Mouse (Mus musculus): ENCODE data around the gene Usp2. TPM values are rescaled to one million over a fixed set of nuclear protein-coding genes. Genes with fewer than 3 reads are reported as not detected.

Gene Usp2
- total and polyA plus RNA-seq, 3 experiments: 2.1 to 2.3 (median 2.2) TPM

DNA sequence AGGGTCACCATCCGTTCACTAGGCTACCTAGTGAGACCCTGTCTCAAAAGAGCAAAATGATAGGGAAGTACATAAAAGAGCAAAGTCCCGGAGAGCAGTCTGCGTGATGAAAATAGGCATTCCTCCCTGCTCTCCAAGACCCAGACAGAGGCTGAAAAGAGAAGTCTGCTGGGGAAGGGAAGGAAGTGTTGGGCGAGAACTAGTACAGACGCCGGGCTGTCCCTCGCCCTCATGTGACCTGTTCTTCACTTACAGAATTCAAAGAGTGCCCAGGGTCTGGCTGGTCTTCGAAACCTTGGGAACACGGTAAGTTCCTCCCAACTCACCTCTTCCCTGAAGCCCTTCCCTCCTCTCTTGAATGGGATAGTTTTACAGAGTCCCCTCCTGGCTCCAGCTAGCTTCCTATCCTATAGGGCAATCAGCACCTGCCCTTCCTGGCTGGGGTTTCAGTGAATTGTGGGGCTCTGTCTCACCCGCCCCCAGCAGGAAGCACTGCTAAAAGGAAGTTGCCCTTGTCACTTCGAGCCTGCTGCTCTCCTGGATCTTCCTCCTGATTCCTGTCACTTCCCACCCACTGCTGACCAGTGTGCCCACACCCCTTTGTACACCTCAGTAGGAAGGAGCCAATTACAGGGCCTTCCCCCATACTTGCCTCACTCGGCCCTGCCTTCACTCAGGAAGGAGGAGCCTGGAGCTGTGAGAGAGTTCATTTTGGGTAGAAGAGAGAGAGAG, 22.2 kb downstream of the Usp2 start:
- Histone ChIP-seq H3K4me1 (ENCODE audit: control insufficient read depth in 1 of 2, insufficient read depth in 2 of 2) (peaks cover 19 to 66% of the 10 kb centered on the region in 2 experiments), H3K36me3 (replicated peaks in 1 of 2; ENCODE audit: control insufficient read depth in 1 of 2, insufficient read depth in 1 of 2, low read length in 1 of 2) (peaks cover 3 to 19% of the 10 kb centered on the region in 2 experiments), H3K79me2 (replicated peaks; ENCODE audit: control insufficient read depth, extremely low read depth, insufficient read depth, poor library complexity, severe bottlenecking) (no peaks in the 10 kb centered on the region), H3K9ac (ENCODE audit: insufficient read depth, low read depth) (no peak overlapping the region), H3K9me3 (replicated peaks; ENCODE audit: low read length) (no peaks in the 10 kb centered on the region), H3K4me3 (replicated peaks in 1 of 3; ENCODE audit: low read depth in 2 of 3, low read length in 2 of 3, poor library complexity in 1 of 3) (peak overlapping the region in 1 of 3 experiments; percentile 8), H3K4me2 (ENCODE audit: insufficient read depth, low read depth, poor library complexity, severe bottlenecking) (peak overlapping the region; percentile 8), H3K27ac (ENCODE audit: insufficient read depth, low read depth) (peak overlapping the region; percentile 3; the same call in 1 of the 2 replicates), H3K27me3 (replicated peaks) (peaks cover 26% of the 10 kb centered on the region)
- TF ChIP-seq ELF1 (IDR thresholded peaks at IDR 0.05; ENCODE audit: low read depth, low read length): 0 out of 2 replicates have a peak, but pooled peaks have one; percentile 24
- TF ChIP-seq UBTF (IDR thresholded peaks at IDR 0.05; ENCODE audit: low read depth, low read length): no peak
- TF ChIP-seq MAX (IDR thresholded peaks at IDR 0.05; ENCODE audit: low read length): no peak
- TF ChIP-seq MAZ (IDR thresholded peaks at IDR 0.05; ENCODE audit: low read depth, low read length): 0 out of 2 replicates have a peak, but pooled peaks have one; percentile 44
- TF ChIP-seq MYC (IDR thresholded peaks at IDR 0.05; ENCODE audit: low read depth, low read length): no peak
- no peak for TF ChIP-seq ZNF384 (IDR thresholded peaks at IDR 0.05; ENCODE audit: low read depth, low read length)
- dilution Hi-C loops (cut with MboI; ENCODE audit: extremely low pct_ligation_motif_present, extremely low pct_unique_long_range_greater_than_20kb, low sequenced_read_pairs) (no loop called here), in situ Hi-C loops (cut with MboI; ENCODE audit: low pct_ligation_motif_present, low pct_unique_long_range_greater_than_20kb, low sequenced_read_pairs) (no loop called here)
- peak; percentile 37 for DNase-seq (ENCODE audit: extremely low read depth)

DNA sequence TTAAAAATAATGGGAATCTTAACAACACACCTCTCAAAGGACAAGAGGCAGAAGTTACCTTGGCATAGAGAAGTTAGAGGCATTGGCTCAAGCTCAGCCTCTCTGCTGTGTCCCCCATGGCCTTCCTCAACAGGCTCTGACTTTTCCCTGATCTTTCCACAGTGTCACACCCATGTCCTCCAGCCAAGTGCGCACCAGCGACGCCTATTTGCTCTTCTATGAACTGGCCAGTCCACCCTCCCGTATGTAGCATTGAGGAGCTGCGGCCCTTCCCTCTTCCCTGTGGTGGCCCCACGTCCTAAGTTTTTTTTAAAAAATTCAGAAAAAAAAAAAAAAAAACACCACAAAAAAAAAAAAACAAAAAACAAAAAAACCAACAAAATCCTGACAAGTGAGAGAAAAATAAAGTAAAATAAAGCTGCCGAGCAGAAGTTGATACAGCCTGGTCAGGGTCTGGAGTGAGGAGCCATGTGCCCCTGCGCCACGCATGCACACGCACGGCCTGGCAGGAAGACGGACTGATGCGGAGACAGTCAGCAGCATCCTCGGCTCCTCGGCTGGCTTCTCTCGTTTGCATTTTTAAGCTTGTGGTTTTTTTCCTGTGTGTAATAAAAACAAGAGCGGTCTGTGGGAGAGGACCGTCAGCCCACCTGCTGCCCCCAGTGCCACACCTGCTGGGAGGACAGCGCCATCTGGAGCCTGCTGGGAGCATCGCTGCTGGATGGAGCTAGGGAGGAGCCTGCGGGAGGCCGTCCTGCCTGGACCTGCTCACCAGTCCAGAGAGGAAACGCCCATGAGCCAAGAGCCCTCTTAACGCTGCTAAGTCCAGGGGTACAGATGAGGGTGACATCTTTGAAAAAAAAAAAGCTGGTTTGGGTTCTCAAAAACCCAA, 27.0 kb downstream of the Usp2 start:
- H3K27me3 ChIP-seq (replicated peaks): no peaks in the 10 kb centered on the region
- DNase-seq (ENCODE audit: extremely low read depth): peak; percentile 84
- dilution Hi-C loops (cut with MboI; ENCODE audit: extremely low pct_ligation_motif_present, extremely low pct_unique_long_range_greater_than_20kb, low sequenced_read_pairs): no loop called here
- H3K4me1 ChIP-seq (ENCODE audit: control insufficient read depth in 1 of 2, insufficient read depth in 2 of 2): peaks cover 8 to 36% of the 10 kb centered on the region in 2 experiments
- no peaks in the 10 kb centered on the region for H3K79me2 ChIP-seq (replicated peaks; ENCODE audit: control insufficient read depth, extremely low read depth, insufficient read depth, poor library complexity, severe bottlenecking)
- in situ Hi-C loops (cut with MboI; ENCODE audit: low pct_ligation_motif_present, low pct_unique_long_range_greater_than_20kb, low sequenced_read_pairs): no loop called here
- H3K27ac ChIP-seq (ENCODE audit: insufficient read depth, low read depth): no peak overlapping the region
- no peak overlapping the region for H3K9ac ChIP-seq (ENCODE audit: insufficient read depth, low read depth)
- no peak overlapping the region for H3K4me2 ChIP-seq (ENCODE audit: insufficient read depth, low read depth, poor library complexity, severe bottlenecking)
- no peak overlapping the region for H3K4me3 ChIP-seq (replicated peaks in 1 of 3; ENCODE audit: low read depth in 2 of 3, low read length in 2 of 3, poor library complexity in 1 of 3)
- no peaks in the 10 kb centered on the region for H3K9me3 ChIP-seq (replicated peaks; ENCODE audit: low read length)
- H3K36me3 ChIP-seq (replicated peaks in 1 of 2; ENCODE audit: control insufficient read depth in 1 of 2, insufficient read depth in 1 of 2, low read length in 1 of 2): peaks cover 3 to 35% of the 10 kb centered on the region in 2 experiments
- peak; percentile 33; the same call in 1 of the 2 replicates for TF ChIP-seq MXI1 (IDR thresholded peaks at IDR 0.05; ENCODE audit: low read depth, low read length)
- TF ChIP-seq PAX5 (IDR thresholded peaks at IDR 0.05; ENCODE audit: low read length): no peak
- TF ChIP-seq RCOR1 (conservative IDR thresholded peaks at IDR 0.05; ENCODE audit: low read depth, low read length): no peak
- no peak; the same call in 1 of the 2 replicates for TF ChIP-seq UBTF (IDR thresholded peaks at IDR 0.05; ENCODE audit: low read depth, low read length)
- no peak for TF ChIP-seq MAZ (IDR thresholded peaks at IDR 0.05; ENCODE audit: low read depth, low read length)
- no peak for TF ChIP-seq GABPA (IDR thresholded peaks at IDR 0.05; ENCODE audit: insufficient replicate concordance, low read depth, low read length)
- TF ChIP-seq JUN (IDR thresholded peaks at IDR 0.05; ENCODE audit: insufficient read depth, low read depth, low read length): no peak
- TF ChIP-seq MAFK (IDR thresholded peaks at IDR 0.05; ENCODE audit: insufficient replicate concordance, low read length): 0 out of 2 replicates have a peak, but pooled peaks have one; percentile 21
- TF ChIP-seq ZNF384 (IDR thresholded peaks at IDR 0.05; ENCODE audit: low read depth, low read length): peak; percentile 71
- TF ChIP-seq CHD1 (IDR thresholded peaks at IDR 0.05; ENCODE audit: low read depth, low read length): no peak
- peak; percentile 43; the same call in 1 of the 2 replicates for TF ChIP-seq MYC (IDR thresholded peaks at IDR 0.05; ENCODE audit: low read depth, low read length)
- no peak for TF ChIP-seq USF2 (conservative IDR thresholded peaks at IDR 0.05; ENCODE audit: low read depth, low read length)
- peak; percentile 88 for TF ChIP-seq TCF12 (IDR thresholded peaks at IDR 0.05; ENCODE audit: low read depth, low read length)
- TF ChIP-seq ZKSCAN1 (IDR thresholded peaks at IDR 0.05; ENCODE audit: borderline replicate concordance, low read depth, low read length): no peak
- TF ChIP-seq CTCF (conservative IDR thresholded peaks at IDR 0.05 in 1 of 2, IDR thresholded peaks at IDR 0.05 in 1 of 2; ENCODE audit: low read depth in 2 of 2, low read length in 2 of 2): peak; percentile 83 to 98
- no peak for TF ChIP-seq MAX (IDR thresholded peaks at IDR 0.05; ENCODE audit: low read length)
- 0 out of 2 replicates have a peak, but pooled peaks have one; percentile 41 for TF ChIP-seq ELF1 (IDR thresholded peaks at IDR 0.05; ENCODE audit: low read depth, low read length)
- no peak for TF ChIP-seq NRF1 (IDR thresholded peaks at IDR 0.05; ENCODE audit: low read depth, low read length)
- TF ChIP-seq USF1 (IDR thresholded peaks at IDR 0.05; ENCODE audit: low read depth, low read length): no peak
- 0 out of 2 replicates have a peak, but pooled peaks have one; percentile 3 for TF ChIP-seq SIN3A (IDR thresholded peaks at IDR 0.05; ENCODE audit: low read length)
- TF ChIP-seq HCFC1 (IDR thresholded peaks at IDR 0.05; ENCODE audit: low read depth, low read length): no peak
- peak; percentile 34; the same call in 1 of the 2 replicates for TF ChIP-seq EP300 (IDR thresholded peaks at IDR 0.05; ENCODE audit: low read length)
- TF ChIP-seq IRF4 (IDR thresholded peaks at IDR 0.05; ENCODE audit: low read depth, low read length): peak; percentile 66; the same call in 1 of the 2 replicates
- peak; percentile 42 for TF ChIP-seq BHLHE40 (IDR thresholded peaks at IDR 0.05; ENCODE audit: low read depth, low read length)
- TF ChIP-seq KAT2A (IDR thresholded peaks at IDR 0.05; ENCODE audit: insufficient replicate concordance, low read length): no peak
- TF ChIP-seq RAD21 (IDR thresholded peaks at IDR 0.05; ENCODE audit: low read depth, low read length): peak; percentile 91

Measured in CH12.LX (cell line).